Mouse (Mus musculus) embryonic facial prominence, embryonic 11.5 days (tissue): ENCODE data around the gene Ppp6c. TPM values are rescaled to one million over a fixed set of nuclear protein-coding genes. Genes with fewer than 3 reads are reported as not detected.
A peak's percentile ranks its signal among the peaks of the same experiment; 100 is the strongest.

ENCODE experiments used
- ATAC-seq: fragments of 200-750 bp; cut with Nextera tagmentation; replicated peaks from 2 replicates; pipeline ENCODE4 v1.8.0; 2017; ENCODE audit warnings: low read depth; ENCODE audit not compliant: insufficient number of reproducible peaks, low FRiP score, low TSS enrichment
- DNase-seq: peaks from one replicate; pipeline ENCODE4 v3.0.0-alpha.2; 2015; ENCODE audit warnings: low spot score
- H3K27ac ChIP-seq: fragments of 300-500 bp; sonication (generic); replicated peaks from 2 replicates; pipeline ENCODE4 v1.5.1; 2014; ENCODE audit warnings: mild to moderate bottlenecking, low read depth, low read length, control low read depth
- H3K27me3 ChIP-seq: fragments of 300-500 bp; sonication (generic); 2 replicates; pipeline ENCODE4 v1.6.1; 2014; ENCODE audit warnings: mild to moderate bottlenecking, low read length, moderate library complexity, mixed read lengths; ENCODE audit not compliant: control insufficient read depth, insufficient read depth
- H3K36me3 ChIP-seq: fragments of 300-500 bp; sonication (generic); replicated peaks from 2 replicates; pipeline ENCODE4 v1.6.1; 2014; ENCODE audit warnings: low read depth, mild to moderate bottlenecking, low read length, moderate library complexity, mixed read lengths; ENCODE audit not compliant: control insufficient read depth, insufficient read depth
- H3K4me1 ChIP-seq: fragments of 300-500 bp; sonication (generic); 2 replicates; pipeline ENCODE4 v1.6.1; 2014; ENCODE audit warnings: low read length, mixed read lengths; ENCODE audit not compliant: control insufficient read depth, insufficient read depth
- H3K4me2 ChIP-seq: fragments of 300-500 bp; sonication (generic); 2 replicates; pipeline ENCODE4 v1.6.1; 2014; ENCODE audit warnings: low read depth, mild to moderate bottlenecking, control low read depth, low read length, moderate library complexity
- H3K4me3 ChIP-seq: fragments of 300-500 bp; sonication (generic); 2 replicates; pipeline ENCODE4 v1.5.1; 2014; ENCODE audit warnings: low read depth, low read length, control low read depth
- H3K9ac ChIP-seq: fragments of 300-500 bp; sonication (generic); replicated peaks from 2 replicates; pipeline ENCODE4 v1.6.1; 2014; ENCODE audit warnings: mild to moderate bottlenecking, control low read depth, low read length
- H3K9me3 ChIP-seq: fragments of 300-500 bp; sonication (generic); replicated peaks from 2 replicates; pipeline ENCODE4 v1.6.1; 2016; ENCODE audit warnings: mild to moderate bottlenecking, low read length, inconsistent platforms, mixed read lengths; ENCODE audit not compliant: control insufficient read depth
- WGBS: fragments of 180-500 bp; shearing (Covaris S2); extraction: QIAGEN DNeasy Blood & Tissue Kit; methylation state at CpG from one replicate; pipeline ENCODE4 v1.1.7; 2014; 5-methylcytosine and 5-hydroxymethylcytosine counted together
- polyA plus RNA-seq: library from polyadenylated mRNA; unstranded; fragments of >200 nt; fragmentation: Nextera tagmentation; extraction: Ambion mirVana; gene quantifications from 2 replicates; pipeline ENCODE4 v1.2.1, GENCODE M21; 2014

The Ppp6c gene
- polyA plus RNA-seq, 1 experiment from 2014 or later: 90.5 TPM

- no peak for DNase-seq
- Histone ChIP-seq H3K4me2 (no peak overlapping the region), H3K27ac (no peak overlapping the region), H3K27me3 (no peaks in the 10 kb centered on the region), H3K36me3 (no peaks in the 10 kb centered on the region), H3K9me3 (no peaks in the 10 kb centered on the region), H3K9ac (no peak overlapping the region), H3K4me3 (no peak overlapping the region), H3K4me1 (no peaks in the 10 kb centered on the region)
- ATAC-seq: no peak
- WGBS: 86% methylated on average over 3 of the region's 3 CpGs
These were observed 7.2 kb downstream of the Ppp6c start for GRCm38 (mm10) chr2:39219034-39219433.

- 100% methylated on average over 4 of the region's 4 CpGs for WGBS
- no peak overlapping the region for H3K27ac ChIP-seq
- ATAC-seq (no peak), DNase-seq (no peak)
- no peaks in the 10 kb centered on the region for H3K36me3 ChIP-seq
- H3K4me3 ChIP-seq: no peak overlapping the region
- H3K9me3 ChIP-seq: no peaks in the 10 kb centered on the region
- no peaks in the 10 kb centered on the region for H3K4me1 ChIP-seq
- no peak overlapping the region for H3K9ac ChIP-seq
- no peak overlapping the region for H3K4me2 ChIP-seq
- no peaks in the 10 kb centered on the region for H3K27me3 ChIP-seq
These were observed 9.1 kb downstream of the Ppp6c start for GRCm38 (mm10) chr2:39217150-39217549.

- 95% methylated on average over 4 of the region's 4 CpGs for WGBS
- no peak for ATAC-seq
- H3K4me1 ChIP-seq: no peaks in the 10 kb centered on the region
- no peak overlapping the region for H3K27ac ChIP-seq
- H3K36me3 ChIP-seq: no peaks in the 10 kb centered on the region; the same call in 1 of the 2 replicates
- no peak overlapping the region for H3K4me3 ChIP-seq
- H3K4me2 ChIP-seq: no peak overlapping the region
- H3K9me3 ChIP-seq: no peaks in the 10 kb centered on the region
- no peaks in the 10 kb centered on the region for H3K27me3 ChIP-seq
- no peak overlapping the region for H3K9ac ChIP-seq
- no peak for DNase-seq
These were observed 15.5 kb downstream of the Ppp6c start for GRCm38 (mm10) chr2:39210738-39211137.

GRCm38 (mm10) chr2:39203359-39203758, 22.9 kb downstream of the Ppp6c start:
- H3K4me3 ChIP-seq: no peak overlapping the region
- H3K36me3 ChIP-seq: no peaks in the 10 kb centered on the region; the same call in 1 of the 2 replicates
- no peak overlapping the region for H3K9ac ChIP-seq
- no peak overlapping the region for H3K4me2 ChIP-seq
- WGBS: 90% methylated on average over 2 of the region's 2 CpGs
- ATAC-seq (no peak), DNase-seq (no peak)
- H3K9me3 ChIP-seq: no peaks in the 10 kb centered on the region
- no peak overlapping the region for H3K27ac ChIP-seq
- H3K4me1 ChIP-seq: no peaks in the 10 kb centered on the region
- H3K27me3 ChIP-seq: no peaks in the 10 kb centered on the region

GRCm38 (mm10) chr2:39194809-39195208, 31.4 kb downstream of the Ppp6c start:
- no peaks in the 10 kb centered on the region for H3K9me3 ChIP-seq
- no peak overlapping the region for H3K4me2 ChIP-seq
- DNase-seq (no peak), ATAC-seq (no peak)
- no peak overlapping the region for H3K27ac ChIP-seq
- H3K4me3 ChIP-seq: no peak overlapping the region
- H3K4me1 ChIP-seq: no peaks in the 10 kb centered on the region
- WGBS: 97% methylated on average over 2 of the region's 2 CpGs
- no peaks in the 10 kb centered on the region for H3K27me3 ChIP-seq
- H3K9ac ChIP-seq: no peak overlapping the region
- no peaks in the 10 kb centered on the region for H3K36me3 ChIP-seq

- under 1% methylated on average over 41 of the region's 41 CpGs for WGBS
- ATAC-seq: peak; percentile 100
- H3K36me3 ChIP-seq: no peaks in the 10 kb centered on the region; the same call in 1 of the 2 replicates
- no peaks in the 10 kb centered on the region for H3K27me3 ChIP-seq
- no peaks in the 10 kb centered on the region for H3K4me1 ChIP-seq
- peak within 1 kb of the TSS; percentile 54 for H3K4me2 ChIP-seq
- H3K27ac ChIP-seq: peak within 1 kb of the TSS; percentile 93
- peak within 1 kb of the TSS; percentile 78 for H3K4me3 ChIP-seq
- peak within 1 kb of the TSS; percentile 87 for H3K9ac ChIP-seq
- H3K9me3 ChIP-seq: no peaks in the 10 kb centered on the region
- peak; percentile 99 for DNase-seq
These were observed 35.6 kb downstream of the Ppp6c start, which contains the start of gene Scai for GRCm38 (mm10) chr2:39190561-39191056. Gene Scai, minus strand, starts transcription at chr2:39190734.

- H3K4me2 ChIP-seq: peak overlapping the region; percentile 54
- ATAC-seq (peak; percentile 90), DNase-seq (peak; percentile 75)
- peak overlapping the region; percentile 87 for H3K9ac ChIP-seq
- peak overlapping the region; percentile 93 for H3K27ac ChIP-seq
- no peaks in the 10 kb centered on the region; the same call in 1 of the 2 replicates for H3K36me3 ChIP-seq
- peak overlapping the region; percentile 78 for H3K4me3 ChIP-seq
- H3K9me3 ChIP-seq: no peaks in the 10 kb centered on the region
- under 1% methylated on average over 32 of the region's 39 CpGs for WGBS
- H3K4me1 ChIP-seq: no peaks in the 10 kb centered on the region
- no peaks in the 10 kb centered on the region for H3K27me3 ChIP-seq
These were observed 36.2 kb downstream of the Ppp6c start for GRCm38 (mm10) chr2:39189961-39190560.

- H3K4me3 ChIP-seq: no peak overlapping the region
- H3K9ac ChIP-seq: no peak overlapping the region
- H3K27ac ChIP-seq: no peak overlapping the region
- DNase-seq: no peak
- no peak for ATAC-seq
- no peaks in the 10 kb centered on the region; the same call in 1 of the 2 replicates for H3K36me3 ChIP-seq
- no peaks in the 10 kb centered on the region for H3K27me3 ChIP-seq
- 77% methylated on average over 3 of the region's 3 CpGs for WGBS
- H3K4me1 ChIP-seq: no peaks in the 10 kb centered on the region
- H3K9me3 ChIP-seq: no peaks in the 10 kb centered on the region
- no peak overlapping the region for H3K4me2 ChIP-seq
These were observed 40.3 kb downstream of the Ppp6c start for GRCm38 (mm10) chr2:39185942-39186341.
